Mouse (Mus musculus) heart, postnatal 10 days (tissue): ENCODE measurements around the gene Zbtb25. TPM values are rescaled to one million over a fixed set of nuclear protein-coding genes. Genes with fewer than 3 reads are reported as not detected.

Source experiments
- DNase-seq, 2 experiments: peaks; one replicate each; pipeline ENCODE4 v3.0.0; 2021
- intact Hi-C: fragments of 180-260 bp; cut with DNase I; formaldehyde crosslinking; loops from one replicate; pipeline ENCODE4 v1.15.1; 2025
- total RNA-seq, 2 experiments: library from RNA; stranded (reverse); gene quantifications; 2 replicates each; pipeline ENCODE4 v1.2.3; 2021

Gene Zbtb25
- total RNA-seq, 2 experiments from 2014 or later, result 8.5 to 12.2 TPM

DNA sequence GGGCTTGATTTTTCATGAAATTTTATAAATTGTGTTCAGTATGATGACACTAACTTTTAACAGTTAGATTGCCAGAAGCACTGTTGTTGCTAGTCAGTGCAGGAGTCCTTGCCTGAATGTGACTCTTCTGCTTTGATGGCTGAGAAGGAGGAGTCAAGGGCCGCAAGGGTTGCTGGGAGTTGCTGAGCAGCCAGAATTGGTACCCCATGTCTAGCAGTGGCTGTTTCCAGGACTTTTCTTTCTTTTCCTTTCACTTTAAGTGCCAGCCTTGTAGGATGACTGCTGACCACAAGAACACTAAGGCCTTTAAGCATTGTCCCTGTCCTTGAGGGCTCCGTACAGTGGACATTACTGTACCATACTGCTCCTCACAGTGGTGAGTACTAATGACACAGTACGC, 8.3 kb upstream of the Zbtb25 start:
- DNase-seq, result no peak
- intact Hi-C loops, result no loop called here

DNA sequence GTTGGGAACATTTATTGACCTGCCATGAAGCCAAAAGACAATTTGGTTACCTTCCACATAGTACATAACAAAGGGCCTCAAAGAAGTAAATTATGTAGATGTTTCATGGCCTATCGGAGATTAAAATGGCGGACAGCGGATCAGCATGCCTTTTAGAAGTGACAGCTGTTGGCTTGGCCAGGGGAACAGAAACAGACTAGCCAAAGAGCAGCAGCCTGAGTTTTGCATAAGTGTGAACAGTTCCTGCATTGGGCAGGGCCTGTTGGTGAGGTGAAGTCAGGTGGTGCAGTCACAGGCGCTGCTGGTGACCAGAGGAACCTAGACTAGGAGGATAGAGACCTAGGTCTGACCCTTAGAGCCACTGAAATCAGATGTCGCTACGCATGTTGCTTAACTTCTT, 7.7 kb upstream of the Zbtb25 start:
- DNase-seq, result no peak
- intact Hi-C loops, result no loop called here

DNA sequence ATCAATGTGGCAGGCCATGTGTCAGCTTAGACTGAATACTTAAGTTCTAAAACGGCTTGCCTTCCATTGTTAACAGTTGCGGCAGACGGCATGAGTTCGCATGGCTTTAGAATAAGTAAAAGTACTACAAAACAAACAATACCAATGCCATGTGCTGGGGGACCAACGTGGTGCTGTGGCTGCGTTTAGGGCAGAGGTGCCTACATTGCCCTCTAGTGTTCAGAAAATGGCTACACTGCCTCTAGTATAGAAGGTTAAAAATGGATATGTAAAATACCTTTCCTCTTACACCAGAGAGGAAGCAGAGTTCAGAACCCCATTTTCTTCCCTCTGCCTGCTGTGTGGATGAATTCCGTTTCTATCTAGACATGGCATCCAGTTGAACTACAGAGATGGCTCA, 7.2 kb upstream of the Zbtb25 start:
- intact Hi-C loops, result no loop called here
- DNase-seq, result peak; percentile 31 to 38

DNA sequence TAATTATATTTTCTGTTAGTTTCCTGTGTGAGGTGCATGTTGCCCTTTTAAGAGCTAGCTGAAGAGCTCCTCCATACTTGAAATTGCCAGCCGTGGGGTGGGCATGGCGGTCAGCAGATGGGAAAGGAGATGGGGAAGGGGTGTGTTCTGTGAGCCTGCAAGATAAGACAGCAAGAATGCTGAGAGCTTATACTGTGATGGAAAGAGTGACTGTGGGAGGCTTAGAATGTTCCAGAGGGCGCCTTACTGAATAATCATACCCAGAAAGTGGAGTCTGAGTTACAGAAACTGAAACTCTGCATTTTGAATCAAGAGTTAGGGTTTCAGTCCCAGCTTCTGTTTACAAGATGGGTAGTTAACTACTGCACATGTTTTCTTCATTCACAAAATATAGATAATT, 6.1 kb upstream of the Zbtb25 start:
- intact Hi-C loops, result no loop called here

DNA sequence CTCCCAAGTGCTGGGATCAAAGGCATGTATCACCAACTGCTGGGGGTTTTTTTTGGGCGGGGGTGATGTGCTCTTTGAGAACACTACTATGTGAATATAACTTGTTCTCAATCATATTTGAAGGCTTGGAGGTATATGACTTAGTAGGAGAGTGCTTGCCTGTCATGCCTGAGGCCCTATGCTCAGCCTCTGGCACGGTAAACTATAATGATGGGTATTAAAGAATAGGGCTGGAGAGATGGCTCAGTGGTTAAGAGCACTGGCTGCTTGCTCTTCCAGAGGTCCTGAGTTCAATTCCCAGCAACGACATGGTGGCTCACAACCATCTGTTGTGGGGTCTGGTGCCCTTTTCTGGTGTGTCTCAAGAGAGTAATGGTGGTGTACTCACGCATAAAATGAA, 5.5 kb upstream of the Zbtb25 start:
- intact Hi-C loops, result no loop called here
- no peak for DNase-seq

More for the DNA sequence above, 6.1 kb upstream of the Zbtb25 start:
- no peak for DNase-seq

DNA sequence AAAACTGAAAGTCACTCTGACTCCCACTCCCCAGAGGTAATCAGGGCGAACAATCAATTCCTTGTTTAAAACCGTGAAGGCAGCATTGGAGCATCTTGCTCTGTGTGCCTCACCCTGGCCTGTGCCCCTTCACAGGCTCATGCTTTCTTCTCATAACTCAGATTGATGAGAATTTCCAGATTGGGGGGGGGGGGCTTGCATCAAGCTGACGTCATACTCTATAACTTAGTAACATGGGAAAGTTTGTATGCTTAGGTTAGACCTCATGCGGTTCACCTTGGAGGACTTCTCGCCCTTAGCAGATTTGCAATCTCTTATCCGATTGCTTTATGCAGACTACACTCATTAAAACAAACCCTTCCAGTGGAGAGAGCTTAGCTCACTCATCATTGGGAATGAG, 4.6 kb upstream of the Zbtb25 start:
- intact Hi-C loops, result no loop called here
- no peak for DNase-seq

DNA sequence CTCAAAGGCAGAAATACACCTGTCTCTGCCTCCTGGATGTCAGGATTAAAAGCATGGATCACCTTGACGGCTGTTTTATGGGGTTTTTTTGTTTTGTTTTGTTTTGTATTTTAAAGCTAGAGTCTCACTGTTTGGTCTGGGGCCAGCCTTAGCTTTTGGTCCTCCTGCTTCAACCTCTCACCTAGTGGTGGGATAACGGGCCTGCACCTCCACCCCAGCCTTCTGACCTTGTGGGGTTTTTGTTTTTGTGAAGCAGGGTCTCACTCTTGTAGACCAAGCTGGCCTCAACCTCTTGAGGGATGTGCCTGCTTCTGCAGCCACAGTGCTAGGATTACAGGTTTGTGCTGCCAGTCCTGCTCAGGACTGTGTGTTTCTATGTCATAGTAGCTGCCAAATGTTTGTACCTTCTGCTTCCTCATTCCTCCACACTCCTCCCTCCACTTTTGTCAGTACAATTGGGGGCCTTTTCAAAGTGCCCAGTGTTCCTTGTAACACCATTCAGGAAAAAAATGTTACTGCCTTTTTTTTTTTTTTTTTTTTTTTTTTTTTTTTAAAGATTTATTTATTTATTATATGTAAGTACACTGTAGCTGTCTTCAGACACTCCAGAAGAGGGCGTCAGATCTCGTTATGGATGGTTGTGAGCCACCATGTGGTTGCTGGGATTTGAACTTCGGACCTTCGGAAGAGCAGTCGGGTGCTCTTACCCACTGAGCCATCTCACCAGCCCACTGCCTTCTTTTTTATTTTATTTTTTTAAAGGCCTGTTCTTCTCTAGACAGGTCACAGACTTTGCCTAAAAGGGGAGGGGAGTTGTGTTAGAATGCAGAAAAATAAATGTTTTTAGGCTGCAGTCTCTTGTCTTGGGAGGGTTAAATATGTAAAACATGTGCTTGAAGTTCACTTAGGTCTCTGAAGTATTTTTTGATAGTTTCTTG, 3.7 kb upstream of the Zbtb25 start:
- intact Hi-C loops, result no loop called here

DNA sequence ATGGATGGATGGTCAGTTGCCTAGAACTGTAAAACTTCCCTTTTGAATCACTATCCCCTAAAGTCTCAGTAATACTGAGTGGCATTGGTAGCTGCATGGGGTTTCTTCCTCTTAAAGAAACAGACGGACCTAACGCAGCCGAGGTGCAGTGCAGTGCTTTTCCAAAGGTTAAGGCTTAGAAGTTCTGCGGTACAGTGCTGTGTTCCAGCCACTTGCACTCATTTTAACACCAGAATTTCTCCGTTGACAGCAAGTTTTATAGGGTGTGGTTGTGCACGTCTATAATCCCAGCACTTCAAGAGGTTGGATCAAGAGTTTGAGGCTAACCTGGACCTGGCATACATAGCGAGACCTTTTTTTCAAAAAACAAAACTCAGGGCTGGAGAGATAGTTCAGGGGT, 2.6 kb upstream of the Zbtb25 start:
- no peak for DNase-seq
- intact Hi-C loops, result no loop called here

More for the DNA sequence above, 3.7 kb upstream of the Zbtb25 start:
- peak in 1 of 2 experiments; percentile 25 for DNase-seq

DNA sequence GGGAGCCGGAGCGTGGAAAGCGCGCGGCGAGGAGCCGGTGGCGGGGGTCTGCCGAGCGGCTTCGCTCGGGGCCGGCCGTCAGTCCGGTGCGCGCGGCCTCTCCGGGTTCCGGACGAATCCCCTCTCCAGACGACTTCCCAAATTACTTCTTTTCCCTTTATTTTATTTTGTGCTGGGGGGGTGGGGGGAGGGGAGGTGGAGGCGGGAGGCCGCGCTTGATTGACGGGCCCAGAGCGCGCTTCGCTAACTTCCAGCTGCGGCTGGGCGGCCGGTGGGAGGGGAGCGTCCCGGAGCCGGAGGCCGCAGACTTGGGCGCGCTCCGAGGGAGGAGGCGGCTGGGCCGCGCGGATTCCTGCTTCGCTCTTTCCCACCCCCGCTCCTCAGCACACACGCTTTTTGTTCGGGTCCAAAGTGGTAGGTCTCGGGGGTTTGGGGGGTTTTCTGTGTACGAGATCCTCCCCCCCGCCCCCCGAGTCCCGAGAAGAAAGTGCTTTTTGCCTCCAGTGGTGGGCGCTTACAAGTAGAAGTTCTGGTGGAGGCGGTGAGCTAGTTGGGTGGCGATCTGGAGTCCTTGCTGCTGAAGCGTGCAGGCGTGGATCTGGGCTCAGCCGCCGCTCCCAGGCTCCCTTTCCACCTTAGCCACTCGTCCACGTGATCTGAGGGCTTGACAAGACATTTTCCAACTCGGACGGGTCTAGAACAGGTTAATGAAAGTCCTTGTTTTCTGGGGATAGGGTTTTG, 1.6 kb upstream of the Zbtb25 start:
- intact Hi-C loops, result loop anchor here (2.0 kb wide), 1 partner anchor 32 kb away; no protein-coding TSS in a partner anchor

DNA sequence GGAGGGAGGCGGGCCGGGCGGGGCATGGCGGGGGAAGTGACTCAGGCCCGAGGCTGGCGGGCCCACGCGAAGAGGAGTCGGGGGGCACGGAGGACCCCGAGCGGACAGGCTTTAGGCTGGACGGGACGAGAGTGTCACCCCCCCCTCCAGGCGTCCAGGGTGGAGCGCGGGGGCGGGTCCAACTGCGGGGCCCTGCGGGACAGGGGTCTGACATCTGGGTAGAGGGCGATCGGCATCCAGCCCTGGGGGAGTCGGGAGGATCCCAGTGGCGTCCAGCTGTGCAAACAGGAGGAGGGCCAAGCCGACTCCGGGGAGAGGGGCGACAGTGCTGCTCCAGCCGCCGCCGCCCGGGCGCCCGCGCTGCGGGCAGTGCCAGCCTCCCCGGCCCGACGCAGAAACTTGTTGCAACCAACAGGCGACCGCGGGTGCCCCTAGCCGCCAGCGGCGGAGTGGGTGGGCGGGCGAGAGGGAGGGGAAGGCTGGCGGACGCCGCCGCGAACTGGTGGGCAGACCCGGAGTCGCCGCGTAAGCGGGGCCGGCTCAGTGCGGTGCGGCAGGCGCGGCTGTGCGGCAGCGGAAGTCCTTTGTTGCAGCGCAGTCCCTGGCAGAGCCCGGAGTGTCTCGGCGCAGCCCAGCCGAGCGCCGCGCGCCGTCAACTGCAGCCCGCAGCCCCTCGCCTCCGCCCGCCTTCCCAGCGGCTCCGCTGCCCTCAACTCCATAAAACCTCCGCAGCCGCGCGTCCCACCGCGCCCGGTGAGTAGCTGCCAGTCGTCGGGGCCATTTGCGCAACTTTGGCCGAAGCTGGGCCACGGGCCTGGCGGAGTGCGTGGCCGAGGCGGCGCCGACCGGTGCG, 802 bp upstream of the Zbtb25 start, which contains the start of gene Zbtb1:
Gene Zbtb1, plus strand, starts transcription at position 289 of the 853 bp plus-strand sequence.
- intact Hi-C loops, result loop anchor here (2.0 kb wide), 1 partner anchor 33 kb away; no protein-coding TSS in a partner anchor
- DNase-seq, result peak; percentile 89

More for the DNA sequence above, 1.6 kb upstream of the Zbtb25 start:
- DNase-seq, result peak; percentile 87 to 90

DNA sequence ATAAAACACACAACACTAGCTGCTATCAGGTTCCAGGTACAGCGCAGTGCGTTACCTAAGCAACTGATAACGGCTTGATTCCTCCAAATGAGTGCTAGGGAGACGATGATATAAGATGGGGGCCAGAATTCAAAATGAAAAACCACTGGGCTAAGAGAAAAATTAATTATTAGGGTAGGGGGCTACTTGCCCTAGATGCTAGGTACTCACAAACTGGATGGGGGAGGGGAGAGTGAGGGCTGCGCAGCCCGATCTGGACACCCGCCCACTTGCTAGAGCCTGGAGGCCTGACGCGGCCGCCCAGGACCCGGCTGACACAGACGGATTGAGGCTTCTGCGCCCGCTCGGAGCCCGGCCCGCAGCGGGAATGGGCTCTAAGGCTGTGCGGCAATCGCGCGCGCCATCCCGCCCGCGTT, 604 bp downstream of the Zbtb25 start:
- DNase-seq, result no peak

DNA sequence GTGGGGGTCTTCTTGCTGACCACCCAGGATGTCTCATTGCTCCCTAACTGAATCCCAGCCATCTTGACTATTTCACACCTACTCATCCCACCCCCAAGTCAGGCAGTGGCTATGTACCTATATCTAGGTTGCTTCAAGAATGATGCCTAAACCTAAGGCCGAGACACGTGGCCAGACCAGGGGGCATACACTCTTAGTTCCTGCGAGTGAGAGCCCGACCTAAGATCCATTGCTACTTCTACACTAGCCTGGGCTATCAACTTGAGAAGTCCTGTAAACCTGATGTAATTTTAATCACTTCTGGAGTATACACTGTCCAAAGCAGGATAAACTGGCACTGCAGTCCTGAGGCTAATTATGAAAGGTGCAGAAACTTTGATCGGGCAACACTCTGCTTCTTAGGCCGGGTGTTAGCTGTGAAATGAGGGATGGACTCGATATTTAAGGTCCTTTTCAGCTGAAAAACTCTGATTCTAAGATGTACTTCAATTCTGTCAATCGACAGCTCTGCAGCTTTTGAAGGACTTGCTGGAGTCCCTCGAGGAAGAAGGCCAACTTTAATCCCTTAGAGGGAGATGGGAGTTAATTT, 1.1 kb downstream of the Zbtb25 start:
- intact Hi-C loops, result no loop called here

More for the DNA sequence above, 604 bp downstream of the Zbtb25 start:
- intact Hi-C loops, result no loop called here

DNA sequence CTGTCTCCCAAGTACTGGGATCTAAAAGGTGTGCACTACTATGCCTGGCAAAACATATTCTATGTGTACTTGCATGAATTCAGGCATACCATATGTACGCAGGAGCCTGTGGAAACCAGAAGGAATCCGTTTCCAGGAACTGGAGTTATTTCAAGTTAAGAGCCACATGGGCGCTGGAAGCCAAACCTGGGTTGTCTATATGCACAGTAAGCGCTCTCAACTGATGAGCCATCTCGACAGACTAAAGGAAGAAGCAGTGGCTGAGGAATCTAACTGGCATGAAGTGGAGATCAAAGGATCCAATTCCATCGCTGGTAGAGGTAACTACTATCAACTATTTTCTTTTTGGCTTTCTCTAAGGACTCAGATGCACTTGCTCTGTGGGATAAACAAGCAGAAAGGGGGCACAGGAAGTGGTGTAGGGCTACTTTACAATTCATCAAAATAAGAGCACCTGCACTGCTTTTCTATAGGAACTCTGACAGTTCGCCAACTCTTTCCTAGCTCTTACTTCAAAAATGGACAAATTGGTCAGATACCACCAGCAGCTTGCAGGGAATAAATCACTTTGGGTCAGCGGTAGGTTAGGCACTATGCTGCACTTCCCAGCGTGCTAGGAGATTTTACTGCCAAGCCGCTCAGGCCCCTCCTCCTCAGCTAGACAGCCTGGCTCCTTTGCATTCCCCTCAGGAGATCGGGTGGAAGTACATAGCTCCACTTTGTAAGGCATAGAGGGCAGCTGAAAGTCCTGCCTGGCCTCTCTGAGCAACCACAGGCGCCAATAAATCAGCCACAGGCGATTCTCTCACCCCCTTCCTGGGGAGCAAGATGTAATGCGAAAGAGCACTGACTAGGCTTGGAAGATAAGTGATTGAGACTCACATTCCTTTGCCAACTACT, 2.1 kb downstream of the Zbtb25 start:
- DNase-seq, result peak; percentile 30 to 33
- intact Hi-C loops, result no loop called here

More for the DNA sequence above, 1.1 kb downstream of the Zbtb25 start:
- peak in 1 of 2 experiments; percentile 19 for DNase-seq

DNA sequence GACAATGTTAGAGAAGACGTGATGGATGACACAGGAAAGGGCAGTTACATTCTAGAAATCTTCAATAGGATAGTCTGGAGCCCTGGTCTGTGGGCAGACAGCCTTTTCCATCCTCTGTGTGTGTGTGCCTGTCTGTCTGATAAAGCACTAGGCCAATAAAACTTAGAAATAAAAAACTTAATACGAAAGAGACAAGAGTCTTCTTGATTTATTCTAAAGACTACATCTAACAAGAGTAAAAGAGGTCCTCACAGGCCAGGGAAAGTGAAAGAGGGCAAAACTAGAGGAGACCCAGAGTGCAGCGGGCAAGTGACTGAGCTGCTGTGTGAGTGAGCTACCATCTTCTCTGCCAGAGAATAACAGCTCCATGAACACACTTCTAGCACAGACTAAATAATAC, 3.1 kb downstream of the Zbtb25 start:
- intact Hi-C loops, result no loop called here
- no peak for DNase-seq

DNA sequence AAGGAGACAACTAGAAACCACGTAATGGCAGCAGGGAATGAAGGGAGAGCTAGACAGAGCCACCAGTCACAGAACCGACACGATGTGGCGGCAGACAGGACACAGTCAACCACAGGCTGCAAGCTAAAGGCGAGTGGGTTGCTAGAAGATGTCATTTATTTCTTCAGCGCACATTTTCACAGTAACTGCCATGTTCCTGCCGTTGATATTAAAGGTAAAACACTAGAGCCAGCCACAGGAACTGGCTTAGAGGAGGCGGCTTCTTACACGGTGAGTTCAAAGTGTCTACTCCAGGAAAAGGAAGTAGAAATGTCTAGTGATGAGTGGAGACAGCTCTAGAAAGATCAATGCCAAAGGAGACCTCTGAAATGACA, 7.1 kb downstream of the Zbtb25 start:
- no peak for DNase-seq
- intact Hi-C loops, result no loop called here

DNA sequence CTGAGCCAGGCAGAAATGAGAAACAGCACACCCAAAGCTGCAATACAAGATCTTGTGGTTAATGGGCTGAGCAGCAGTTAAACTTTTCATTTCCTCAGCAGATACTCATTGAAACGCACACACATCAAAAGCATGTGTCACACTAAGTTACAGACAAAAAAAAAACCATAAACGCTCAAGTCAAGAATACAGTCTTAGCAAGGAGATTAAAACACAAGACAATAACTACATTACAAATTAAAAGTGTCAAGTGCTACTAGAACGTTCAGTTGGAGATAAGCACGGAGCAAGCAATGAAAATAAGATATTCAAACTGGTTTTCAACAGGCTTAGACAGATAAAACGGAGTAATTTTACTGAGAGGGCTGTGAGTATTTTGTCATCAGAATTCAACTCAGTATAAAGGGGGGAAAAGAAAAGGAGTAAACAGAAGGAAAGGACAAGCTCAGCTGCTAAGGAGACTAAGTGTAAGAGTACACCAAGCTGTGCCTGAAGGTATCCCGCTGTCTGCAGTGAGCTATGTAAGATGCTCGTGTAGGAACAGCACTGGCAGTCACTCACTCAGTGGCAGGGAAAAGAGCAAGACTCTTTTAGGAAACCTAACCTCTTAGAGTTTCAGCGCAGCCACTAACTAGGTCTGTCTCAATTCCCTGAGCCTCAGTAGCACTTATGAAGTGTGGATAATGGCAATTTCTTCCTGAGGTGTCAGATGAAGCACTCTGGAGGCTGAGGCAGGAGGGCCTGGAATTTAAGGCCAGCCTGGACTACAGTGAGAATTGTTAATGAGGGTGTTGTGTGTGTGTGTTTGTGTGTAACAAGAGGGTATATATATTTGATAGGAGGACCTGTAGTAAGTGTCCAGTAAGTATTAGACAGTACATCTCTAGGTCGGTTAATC, 7.7 kb downstream of the Zbtb25 start:
- DNase-seq, result no peak
- intact Hi-C loops, result no loop called here

DNA sequence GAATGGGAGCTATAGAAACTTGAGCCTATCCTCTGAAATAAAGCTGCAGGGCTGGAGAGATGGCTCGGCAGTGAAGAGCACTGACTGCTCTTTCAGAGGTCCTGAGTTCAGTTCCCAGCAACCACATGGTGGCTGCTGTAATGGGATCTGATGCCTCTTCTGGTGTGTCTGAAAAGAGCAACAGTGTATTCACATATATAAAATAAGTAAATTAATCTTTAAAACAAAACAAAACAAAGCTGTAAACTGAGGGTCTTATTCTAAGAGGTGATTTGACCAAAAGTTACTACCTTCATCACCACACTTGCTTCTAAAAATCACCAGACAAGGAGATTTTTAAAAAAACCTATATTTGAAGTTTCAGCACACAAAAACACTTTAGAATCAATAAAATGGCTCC, 8.5 kb downstream of the Zbtb25 start:
- DNase-seq, result no peak
- intact Hi-C loops, result no loop called here

DNA sequence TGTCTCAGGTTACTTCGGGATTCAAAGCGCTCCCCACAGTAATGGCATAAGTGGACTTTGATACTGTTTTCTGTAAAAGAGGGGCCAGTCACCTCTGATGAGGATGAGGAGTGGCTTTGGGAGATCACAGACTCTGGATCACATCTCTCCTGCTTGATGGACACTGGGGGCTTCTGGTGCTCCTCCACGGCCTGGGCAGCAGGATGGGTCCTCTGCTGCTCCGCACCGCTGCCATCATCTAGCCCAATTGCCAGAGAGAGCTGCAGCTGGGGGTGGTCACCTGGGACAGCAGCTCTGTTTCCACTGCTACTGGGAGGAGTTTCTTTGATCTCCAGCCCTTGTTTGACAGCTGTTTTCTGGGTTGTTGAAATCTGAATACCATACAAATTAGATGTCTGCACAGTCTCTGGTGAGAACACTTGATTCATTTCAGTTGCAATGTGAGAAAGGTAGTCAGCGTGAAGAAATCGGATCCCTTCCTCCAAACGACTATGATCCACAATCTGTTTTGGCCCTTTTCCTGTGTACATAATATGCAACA, 19.7 kb downstream of the Zbtb25 start:
- intact Hi-C loops, result loop anchor here (5.0 kb wide), 1 partner anchor 562 kb away; no protein-coding TSS in a partner anchor
- DNase-seq, result no peak
